Mouse (Mus musculus) ZHBTc4 (cell line): ENCODE results near the gene Slc30a7.
A peak's percentile ranks its signal among the peaks of the same experiment; 100 is the strongest.
"Not testable (repeated sequence)": the region's sequence is repeated elsewhere in the genome, so short reads cannot be mapped to it uniquely, and the experiment has no call there.

Source experiments
- DNase-seq: peaks from one replicate; pipeline ENCODE4 v3.0.0-alpha.2; 2011; ENCODE audit warnings: low read depth, low spot score

Slc30a7 gene

DNA sequence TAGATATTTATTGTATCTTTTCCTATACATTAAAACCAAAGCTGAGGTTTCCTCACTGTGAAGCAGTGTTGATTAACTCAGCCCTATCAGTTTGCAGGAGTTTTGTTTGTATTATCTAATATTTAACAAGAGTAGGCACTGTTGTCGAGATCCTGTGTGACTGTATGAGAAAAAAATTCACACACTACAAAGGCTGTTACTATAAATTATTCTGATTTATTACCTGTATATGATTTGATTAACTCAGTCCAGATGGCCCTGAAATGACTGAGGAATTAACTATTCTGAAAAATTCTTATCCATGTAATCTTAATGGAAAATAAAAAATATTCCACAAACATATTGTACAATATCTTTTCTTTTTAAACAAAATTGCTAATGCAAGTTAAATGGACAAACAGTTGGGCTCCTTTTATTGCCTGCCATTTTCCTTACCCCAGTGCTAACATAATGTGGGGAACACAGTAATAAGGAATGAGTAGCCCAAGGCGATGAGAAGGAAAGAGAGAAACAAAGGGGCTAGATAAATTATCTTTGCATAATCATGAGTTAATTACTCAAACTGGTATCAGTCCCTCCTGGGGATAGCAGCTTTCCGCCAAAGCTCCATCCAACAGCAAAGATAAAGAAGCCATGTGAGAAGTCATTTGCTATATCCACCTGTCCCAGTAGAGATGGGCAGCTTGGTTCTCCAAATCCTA is 57.8 kb downstream of the Slc30a7 start:
- DNase-seq, result no peak

DNA sequence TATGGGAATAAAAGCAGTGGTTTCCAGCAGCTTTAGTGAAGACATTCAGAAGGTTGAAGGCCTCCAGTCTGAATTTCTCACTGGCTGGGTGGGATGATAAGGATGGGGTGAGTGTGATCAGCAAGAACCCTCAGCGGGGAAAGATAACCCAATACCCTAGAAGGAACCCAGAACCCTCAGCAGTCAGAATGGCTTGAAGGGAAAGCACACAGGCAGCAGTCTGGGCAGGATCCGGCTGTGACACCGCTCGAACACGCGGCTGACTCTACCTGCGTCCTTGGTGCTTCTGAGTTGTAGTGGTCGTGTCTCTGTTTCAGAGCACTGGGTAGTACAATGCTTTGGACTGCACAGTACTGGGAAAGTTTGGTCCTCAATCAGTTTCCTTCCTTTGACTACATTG is 60.9 kb downstream of the Slc30a7 start:
- DNase-seq, result no peak

DNA sequence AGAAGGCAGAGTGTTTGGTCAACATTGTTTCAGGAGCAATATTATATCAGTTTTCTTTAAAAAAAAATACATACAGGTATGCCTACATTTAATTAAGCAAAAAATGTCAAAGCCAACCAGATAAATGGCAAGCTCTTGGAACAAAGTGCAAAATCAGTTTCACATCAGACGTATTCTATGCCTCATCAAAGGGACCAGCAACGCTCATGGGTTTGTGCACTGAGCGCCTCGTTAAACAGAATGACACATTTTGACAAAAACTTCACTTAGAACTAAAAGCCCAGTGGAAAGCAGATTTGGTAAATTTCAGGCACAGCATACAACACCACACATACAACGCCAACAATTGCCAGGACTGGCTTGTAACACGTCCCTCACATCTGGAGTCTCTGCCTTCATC is 62.8 kb downstream of the Slc30a7 start:
- no peak for DNase-seq

DNA sequence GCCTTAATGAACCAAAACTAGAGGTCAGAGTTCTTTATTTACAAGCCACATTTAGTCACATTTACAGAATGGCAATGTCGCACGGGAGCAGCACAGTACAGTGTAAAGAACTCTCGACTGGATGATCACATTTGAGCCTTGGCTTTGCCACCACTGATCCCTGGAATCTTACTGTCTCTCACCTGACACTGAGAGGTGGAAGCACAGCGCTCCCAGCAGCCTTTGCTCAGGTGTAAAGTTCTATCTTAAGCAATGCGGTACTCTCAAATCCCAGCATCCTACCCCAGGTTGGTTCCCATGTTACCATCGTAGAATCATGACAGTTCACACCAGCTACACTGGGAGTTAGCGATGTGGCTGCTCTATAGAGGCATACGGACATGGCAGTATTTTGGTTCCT is 65.7 kb downstream of the Slc30a7 start:
- no peak for DNase-seq

DNA sequence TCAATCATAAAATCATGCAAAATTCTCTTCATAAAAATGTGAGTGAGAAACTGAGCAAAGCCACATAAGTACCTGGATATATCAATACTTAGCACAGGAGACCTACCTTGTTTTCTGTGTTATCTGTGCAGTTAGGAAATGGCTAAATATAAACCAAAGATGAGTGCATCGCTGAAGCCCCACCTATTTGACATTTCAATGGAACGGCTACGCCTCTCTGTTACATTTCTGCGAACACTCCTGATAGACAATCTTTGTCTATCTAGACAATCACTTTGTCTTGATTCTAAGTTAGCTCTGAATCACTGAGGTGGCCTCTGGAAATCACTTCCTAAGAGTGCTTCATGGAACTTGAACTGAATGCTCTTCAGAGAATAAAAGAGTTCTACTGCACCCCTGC is 66.7 kb downstream of the Slc30a7 start:
- no peak for DNase-seq

DNA sequence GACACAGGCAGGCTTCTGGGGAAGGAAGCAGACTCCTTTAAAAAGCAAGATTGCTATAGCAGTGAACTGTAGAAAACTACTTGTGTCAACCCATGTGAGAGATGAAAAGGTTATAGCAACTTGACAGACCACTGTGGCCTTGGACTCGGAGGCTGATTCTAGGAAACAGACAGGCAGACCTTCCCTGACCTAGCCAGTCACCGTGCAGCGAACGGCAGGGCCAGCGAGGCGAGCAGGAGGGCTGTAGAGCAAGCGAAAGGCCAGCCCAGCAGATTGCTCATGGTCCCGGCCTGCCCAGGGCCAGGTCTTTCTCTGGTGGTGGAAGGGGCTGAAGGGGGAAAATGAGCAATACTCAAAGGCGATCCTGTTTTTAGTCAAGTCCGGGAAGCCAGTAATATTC is 69.4 kb downstream of the Slc30a7 start:
- DNase-seq, result no peak

DNA sequence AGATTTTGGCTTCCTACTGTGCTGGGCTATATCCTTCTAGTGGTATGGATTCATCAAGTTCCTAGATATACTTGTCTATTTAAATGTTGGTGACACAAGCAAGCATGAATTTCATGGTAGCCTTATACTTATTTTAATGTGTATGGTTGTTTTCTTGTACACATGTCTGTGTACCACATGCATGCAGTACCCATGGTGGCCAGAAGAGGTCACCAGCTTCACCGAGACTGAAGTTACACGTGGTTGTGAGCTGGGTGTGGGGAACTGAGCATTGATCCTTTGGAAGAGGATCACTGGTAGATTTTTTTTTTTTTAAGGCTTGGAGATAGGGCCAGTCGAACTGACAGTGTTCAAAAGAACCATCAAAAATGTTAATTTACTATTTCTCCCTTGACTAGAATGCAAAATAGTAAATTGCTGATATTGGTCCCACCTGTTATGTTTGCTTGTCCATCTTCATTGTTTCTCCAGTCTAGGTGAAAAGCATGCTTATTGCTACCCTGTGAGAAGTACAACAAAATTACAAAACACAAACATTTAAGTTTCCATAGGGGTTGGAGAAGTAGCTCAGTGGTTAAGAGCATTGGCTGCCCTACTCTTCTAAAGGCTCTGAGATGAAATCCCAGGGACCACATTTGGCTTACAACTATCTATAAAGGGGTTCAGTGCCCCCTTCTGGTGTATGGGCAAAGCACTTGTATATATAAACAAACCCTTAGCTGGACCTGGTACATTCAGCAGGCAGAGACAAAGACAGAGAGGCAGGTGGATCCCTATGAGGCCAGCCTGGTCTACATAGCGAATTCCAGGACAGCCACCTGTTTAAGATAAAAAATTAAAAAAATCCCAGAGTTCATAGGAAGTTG is 70.2 kb downstream of the Slc30a7 start:
- peak; percentile 85 for DNase-seq

DNA sequence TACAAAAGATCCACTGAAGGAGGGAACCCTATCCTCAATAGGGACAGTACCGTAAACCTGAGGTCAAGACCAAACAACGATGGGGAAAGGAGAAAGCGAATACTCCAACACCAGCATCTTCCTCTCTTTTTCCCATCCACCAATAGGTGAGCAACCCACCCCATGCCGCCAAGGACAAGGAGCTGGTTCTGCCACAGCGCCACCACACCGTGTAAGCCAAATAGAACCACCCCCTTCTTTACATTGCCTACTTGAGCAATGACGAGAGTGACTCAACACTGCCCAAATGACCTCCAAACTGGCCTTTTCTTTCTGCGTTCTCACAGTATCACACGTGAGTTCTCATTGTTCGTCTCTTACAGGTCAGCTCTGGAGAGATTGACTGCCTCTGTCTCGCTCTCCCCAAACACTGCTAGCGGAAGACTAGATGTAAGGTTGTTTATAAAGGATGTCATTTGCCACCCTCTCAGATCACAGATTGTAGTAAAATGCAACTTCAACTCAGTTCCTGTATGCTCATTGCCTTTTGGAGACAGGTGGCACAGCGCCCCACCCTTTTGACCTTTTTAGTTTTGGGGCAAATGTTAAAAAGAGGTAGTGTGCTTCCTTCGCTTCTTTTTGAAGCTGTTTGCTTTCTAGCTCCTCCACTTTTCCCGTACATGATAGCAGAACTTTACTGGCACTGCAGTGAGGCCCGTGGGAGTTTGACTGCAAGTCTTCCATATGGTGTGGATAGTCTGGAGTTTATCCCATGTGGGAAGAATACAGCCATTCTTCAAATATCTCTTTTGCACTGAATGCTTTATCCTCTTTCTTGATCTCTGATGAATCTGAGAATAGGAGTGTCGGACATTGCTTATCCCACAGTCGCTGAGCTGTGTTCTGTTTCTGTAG is 73.7 kb downstream of the Slc30a7 start:
- DNase-seq, result no peak

DNA sequence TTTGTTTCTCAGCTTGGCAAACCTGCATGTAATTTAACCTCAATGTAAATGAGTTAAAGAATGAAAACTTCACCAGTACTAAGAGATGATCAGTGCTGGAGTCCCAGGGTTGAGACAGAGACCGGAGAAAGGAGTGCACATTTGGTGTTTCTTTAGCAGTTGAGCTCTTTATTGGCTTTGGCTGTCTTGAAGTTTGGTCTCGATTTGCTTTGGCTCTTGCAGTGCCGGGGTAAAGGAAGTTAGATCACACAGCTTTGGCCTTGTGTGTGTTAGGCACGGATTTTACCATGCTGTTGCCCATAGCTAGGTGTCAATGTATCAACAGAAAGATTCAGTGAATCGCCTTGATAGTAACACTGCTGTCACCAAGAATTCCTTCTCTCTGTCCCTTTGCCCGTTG is 75.5 kb downstream of the Slc30a7 start:
- no peak for DNase-seq

DNA sequence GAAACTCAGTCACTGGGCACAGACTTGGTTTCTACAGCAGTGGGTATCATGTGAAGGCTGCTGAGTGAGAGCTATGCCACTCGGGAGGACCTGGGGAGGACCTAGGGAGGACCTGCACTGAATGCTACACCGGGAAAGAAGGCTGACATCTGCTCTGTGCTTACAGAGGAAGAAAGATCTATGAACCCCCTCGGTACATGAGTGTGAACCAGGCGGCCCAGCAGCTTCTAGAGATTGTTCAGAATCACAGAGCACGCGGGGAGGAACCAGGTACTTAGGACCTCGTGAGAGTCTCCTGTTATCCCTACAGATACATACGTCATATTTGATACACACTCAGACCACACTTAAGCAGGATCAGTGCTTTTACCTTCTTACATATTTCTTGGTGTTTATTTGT is 80.7 kb downstream of the Slc30a7 start:
- DNase-seq, result no peak

DNA sequence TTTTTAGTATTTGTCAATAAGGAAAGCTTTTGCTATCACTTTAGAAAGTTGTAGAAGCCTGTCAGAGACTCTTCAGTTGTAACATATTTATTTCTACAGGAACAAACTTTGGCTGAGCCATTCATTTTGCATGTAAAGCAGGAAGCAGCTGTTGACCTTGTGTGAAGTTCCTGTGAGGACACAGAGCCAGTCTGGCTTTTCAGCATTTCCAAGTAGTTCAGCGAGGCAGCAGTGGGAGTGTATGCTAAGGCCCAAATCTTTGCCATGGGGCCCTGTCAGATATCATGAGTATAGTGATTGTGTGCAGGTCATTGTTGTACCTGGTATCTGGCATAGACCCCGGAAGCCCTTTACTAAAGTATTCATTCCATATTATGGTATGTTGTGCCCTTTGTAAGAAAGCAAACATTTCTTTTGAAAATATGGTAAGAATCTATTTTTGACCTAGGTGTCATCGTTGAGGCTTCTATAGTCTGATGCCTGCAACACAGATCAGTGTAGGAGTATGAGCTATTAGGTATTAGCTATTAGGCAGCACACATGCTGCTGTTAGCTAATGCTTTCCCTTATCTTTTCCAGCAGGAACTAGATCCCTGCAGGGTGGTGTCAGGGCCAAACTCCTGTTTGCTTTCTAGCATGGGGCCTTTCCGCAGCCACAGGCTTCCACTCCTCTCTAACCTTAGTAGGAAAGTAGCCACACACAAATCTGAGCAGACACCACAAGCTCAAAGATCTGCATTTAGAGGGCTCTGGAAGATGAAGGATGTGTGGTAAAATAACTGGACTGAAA is 82.6 kb downstream of the Slc30a7 start:
- no peak for DNase-seq

DNA sequence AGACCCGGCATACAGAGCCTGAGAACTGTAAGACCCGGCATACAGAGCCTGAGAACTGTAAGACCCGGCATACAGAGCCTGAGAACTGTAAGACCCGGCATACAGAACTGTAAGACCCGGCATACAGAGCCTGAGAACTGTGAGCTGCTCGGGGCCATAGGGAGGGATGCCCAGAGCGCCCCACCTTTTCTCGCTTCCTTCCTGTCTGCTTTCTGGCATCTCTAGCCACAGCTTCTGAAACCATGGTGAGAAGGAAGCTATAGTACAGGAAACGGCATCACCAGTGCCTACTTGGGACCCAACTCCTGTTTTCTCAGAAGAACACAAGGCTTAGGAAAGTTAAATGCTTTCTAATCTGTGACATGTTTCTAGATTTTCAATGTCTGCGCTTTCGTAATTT is 99.8 kb downstream of the Slc30a7 start:
- not testable (repeated sequence) for DNase-seq

DNA sequence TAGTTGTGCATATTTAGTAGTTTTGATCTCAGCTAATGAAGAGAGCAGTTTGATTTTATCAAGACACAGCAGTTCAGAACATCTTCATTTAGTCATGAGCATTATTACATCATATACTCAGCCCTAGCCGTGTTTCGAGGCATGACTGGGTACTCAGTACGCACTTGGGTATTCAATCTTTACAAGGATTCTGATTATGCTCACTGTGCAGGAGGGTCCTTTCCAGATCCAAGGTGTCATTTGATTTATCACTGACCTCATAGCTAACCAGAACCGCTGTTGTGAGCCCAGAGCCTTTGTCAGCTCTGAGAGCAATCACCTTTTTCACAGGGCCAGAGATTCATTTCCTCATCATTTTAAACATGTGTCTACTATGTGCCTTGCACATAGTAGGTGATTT is 101.6 kb downstream of the Slc30a7 start:
- DNase-seq, result no peak

DNA sequence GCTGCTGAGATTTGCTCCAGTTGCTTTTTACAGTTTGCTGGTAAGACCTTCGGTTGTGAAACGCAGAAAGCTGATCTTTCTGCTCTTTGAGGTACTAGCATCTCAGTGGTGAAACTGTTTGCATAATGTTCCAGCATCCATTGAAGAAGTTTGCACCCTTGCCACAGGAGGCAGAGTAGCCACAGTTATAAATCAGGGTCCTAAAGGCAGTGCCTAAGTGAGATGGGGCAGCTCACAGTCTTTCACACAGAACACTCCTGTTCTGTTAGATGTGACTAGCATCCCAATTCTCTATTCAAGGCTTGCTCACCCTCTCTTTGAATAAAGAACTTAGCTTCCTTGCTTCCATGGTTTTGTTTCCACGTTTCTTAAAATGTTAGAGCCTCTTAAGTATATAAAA is 102.1 kb downstream of the Slc30a7 start:
- DNase-seq, result no peak

DNA sequence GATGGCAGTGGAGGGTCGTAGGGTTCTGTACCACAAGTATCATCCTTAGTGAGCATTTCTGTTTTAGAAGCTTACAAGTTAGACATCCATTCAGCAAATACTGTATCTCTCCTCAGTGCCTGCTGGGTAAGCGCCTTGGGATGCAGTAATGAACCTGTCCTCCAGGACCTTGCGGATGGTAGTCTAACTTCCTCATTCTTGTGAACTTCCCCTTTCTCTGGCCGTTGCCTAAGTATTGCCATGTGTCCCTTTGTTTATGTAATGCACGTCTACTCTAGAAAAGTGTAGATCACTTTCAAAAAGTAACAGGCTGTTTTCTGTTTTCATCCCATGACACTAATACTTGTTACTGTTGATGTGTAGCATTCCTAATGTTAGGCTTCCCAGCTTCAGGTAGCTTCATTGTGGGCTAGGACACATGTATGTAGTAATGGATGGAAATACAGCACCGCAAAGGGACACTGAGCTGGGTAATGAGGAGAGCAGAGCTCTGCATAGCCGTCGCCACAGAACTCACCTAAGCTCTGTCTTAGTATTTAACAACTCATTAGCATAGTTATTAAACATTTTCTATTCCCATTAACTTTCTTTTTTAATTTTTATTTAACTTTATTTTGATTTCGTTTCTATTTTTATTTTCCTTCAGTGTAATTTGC is 104.8 kb downstream of the Slc30a7 start:
- no peak for DNase-seq

DNA sequence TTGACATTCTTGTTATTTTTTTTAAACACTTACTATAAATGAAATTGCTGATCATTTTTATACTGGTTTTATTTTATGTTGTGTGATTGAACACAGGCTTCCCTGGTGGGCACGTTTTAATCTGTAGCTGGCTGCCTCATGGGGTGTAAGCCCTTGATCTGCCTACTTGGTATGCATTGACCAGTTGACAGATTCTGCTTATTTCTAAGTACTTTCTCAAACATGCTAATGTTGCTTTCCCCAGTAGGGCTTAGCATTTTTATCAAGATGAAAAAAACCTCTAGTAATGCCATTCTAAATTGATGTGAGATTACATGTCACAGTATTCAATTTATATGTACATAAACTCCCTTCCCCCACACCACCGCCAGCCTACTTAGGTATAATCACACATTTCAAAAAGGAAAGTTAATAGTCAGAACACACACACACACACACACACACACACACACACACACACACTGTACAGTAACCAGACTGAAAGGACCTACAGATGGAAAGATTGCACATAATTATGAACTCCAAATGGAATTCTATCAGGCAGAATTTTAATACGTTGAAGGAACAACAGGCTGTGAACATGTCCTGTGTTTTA is 108.8 kb downstream of the Slc30a7 start:
- DNase-seq, result no peak

DNA sequence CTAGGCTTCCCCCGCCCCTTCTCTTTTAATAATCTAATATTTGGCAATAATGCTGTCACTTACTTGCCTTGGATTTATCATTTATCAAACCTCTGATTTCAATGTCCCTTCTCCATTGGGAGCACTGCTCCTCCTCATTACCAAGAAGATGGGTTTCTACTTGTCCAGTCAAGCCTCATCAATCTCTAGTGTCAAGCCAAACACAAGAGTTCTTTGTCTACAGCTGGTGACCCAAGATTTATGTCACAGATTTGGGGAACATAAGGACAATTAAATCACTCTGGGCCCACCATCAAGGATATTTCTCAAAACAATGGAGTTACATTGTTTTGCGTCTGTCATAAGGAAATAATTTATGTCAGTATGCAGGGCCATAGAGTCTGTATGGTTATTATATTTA is 114.0 kb downstream of the Slc30a7 start:
- no peak for DNase-seq

DNA sequence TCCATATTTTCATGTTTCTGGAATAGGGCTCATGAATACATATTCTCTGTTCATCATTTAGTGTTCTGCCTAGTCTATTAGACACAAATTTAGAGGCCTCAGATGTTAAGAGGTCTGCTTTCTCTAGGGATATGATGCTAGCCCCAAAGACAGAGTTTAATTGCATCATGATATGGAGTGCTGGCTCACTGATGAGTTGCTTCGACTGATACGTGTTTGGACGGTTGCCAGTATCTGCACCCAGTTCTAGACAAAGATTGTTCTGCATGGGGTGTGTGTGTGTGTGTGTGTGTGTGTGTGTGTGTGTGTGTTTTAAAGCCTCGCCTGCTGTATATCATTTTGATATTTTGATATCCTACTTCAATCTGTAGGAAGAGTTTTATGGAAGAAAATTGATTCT is 114.9 kb downstream of the Slc30a7 start:
- no peak for DNase-seq
